Mouse (Mus musculus) right cerebral cortex, postnatal 36 days (tissue): ENCODE results near the gene Fbxl20.
"Not testable (repeated sequence)": the region's sequence is repeated elsewhere in the genome, so short reads cannot be mapped to it uniquely, and the experiment has no call there.

Experiments used
- DNase-seq, 2 experiments: peaks; one replicate each; pipeline ENCODE4 v3.0.0; 2022; ENCODE audit warnings: low spot score in 2 of 2, mixed read lengths in 1 of 2

The Fbxl20 gene

GRCm38 (mm10) chr11:98149786-98150624, at the start of gene Fbxl20:
Gene Fbxl20 (minus strand): TSS chr11:98150403.
- DNase-seq: peak; percentile 90 to 92

- DNase-seq: peak; percentile 90 to 91
Measured at GRCm38 (mm10) chr11:98192901-98193805, 43.0 kb upstream of the Fbxl20 start, which contains the start of gene Med1. Gene Med1 (minus strand): TSS chr11:98193293.

- no peak for DNase-seq
Measured at GRCm38 (mm10) chr11:98190820-98191219, 40.6 kb upstream of the Fbxl20 start.

- no peak for DNase-seq
Measured at GRCm38 (mm10) chr11:98187640-98188395, 37.6 kb upstream of the Fbxl20 start.

GRCm38 (mm10) chr11:98182149-98182548, 31.9 kb upstream of the Fbxl20 start:
- not testable (repeated sequence) for DNase-seq

GRCm38 (mm10) chr11:98168400-98168799, 18.2 kb upstream of the Fbxl20 start:
- DNase-seq: no peak

- no peak for DNase-seq
Measured at GRCm38 (mm10) chr11:98155094-98155493, 4.9 kb upstream of the Fbxl20 start.

GRCm38 (mm10) chr11:98150625-98151156, 488 bp upstream of the Fbxl20 start:
- no peak for DNase-seq

GRCm38 (mm10) chr11:98149304-98149750, 876 bp downstream of the Fbxl20 start:
- peak; percentile 86 to 91 for DNase-seq

GRCm38 (mm10) chr11:98148551-98149301, 1.5 kb downstream of the Fbxl20 start:
- peak; percentile 12 to 13 for DNase-seq

GRCm38 (mm10) chr11:98145856-98146255, 4.3 kb downstream of the Fbxl20 start:
- no peak for DNase-seq

GRCm38 (mm10) chr11:98142545-98142944, 7.7 kb downstream of the Fbxl20 start:
- DNase-seq: no peak

GRCm38 (mm10) chr11:98138894-98139293, 11.3 kb downstream of the Fbxl20 start:
- no peak for DNase-seq

- DNase-seq: no peak
Measured at GRCm38 (mm10) chr11:98137836-98138235, 12.4 kb downstream of the Fbxl20 start.

- DNase-seq: no peak
Measured at GRCm38 (mm10) chr11:98134951-98135350, 15.3 kb downstream of the Fbxl20 start.

- DNase-seq: no peak
Measured at GRCm38 (mm10) chr11:98123424-98123823, 26.8 kb downstream of the Fbxl20 start.

- DNase-seq: no peak
Measured at GRCm38 (mm10) chr11:98114363-98114762, 35.8 kb downstream of the Fbxl20 start.

GRCm38 (mm10) chr11:98113504-98113903, 36.7 kb downstream of the Fbxl20 start:
- DNase-seq: no peak

- no peak for DNase-seq
Measured at GRCm38 (mm10) chr11:98109706-98110105, 40.5 kb downstream of the Fbxl20 start.

- DNase-seq: no peak
Measured at GRCm38 (mm10) chr11:98101332-98101731, 48.9 kb downstream of the Fbxl20 start.

GRCm38 (mm10) chr11:98090583-98090982, 59.6 kb downstream of the Fbxl20 start:
- no peak for DNase-seq
